Mouse (Mus musculus) forebrain, embryonic 15.5 days (tissue): ENCODE measurements around the gene Hnrnpul2. TPM values are rescaled to one million over a fixed set of nuclear protein-coding genes. Genes with fewer than 3 reads are reported as not detected.
A peak's percentile ranks its signal among the peaks of the same experiment; 100 is the strongest.
"Not testable (repeated sequence)": the region's sequence is repeated elsewhere in the genome, so short reads cannot be mapped to it uniquely, and the experiment has no call there.

Experiments
- ATAC-seq: fragments of 200-750 bp; cut with Nextera tagmentation; replicated peaks from 2 replicates; pipeline ENCODE4 v1.8.0; 2017; ENCODE audit warnings: mild to moderate bottlenecking, moderate TSS enrichment, moderate library complexity
- H3K27ac ChIP-seq: fragments of 300-500 bp; sonication (generic); replicated peaks from 2 replicates; pipeline ENCODE4 v1.5.1; 2015; ENCODE audit warnings: mild to moderate bottlenecking, inconsistent platforms
- H3K27me3 ChIP-seq: fragments of 300-500 bp; sonication (generic); 2 replicates; pipeline ENCODE4 v1.6.1; 2015; ENCODE audit warnings: inconsistent platforms
- H3K36me3 ChIP-seq: fragments of 300-500 bp; sonication (generic); 2 replicates; pipeline ENCODE4 v1.6.1; 2015; ENCODE audit warnings: mild to moderate bottlenecking, inconsistent platforms
- H3K4me1 ChIP-seq: fragments of 300-500 bp; sonication (generic); 2 replicates; pipeline ENCODE4 v1.6.1; 2015; ENCODE audit warnings: inconsistent platforms
- H3K4me2 ChIP-seq: fragments of 300-500 bp; sonication (generic); replicated peaks from 2 replicates; pipeline ENCODE4 v1.6.1; 2015; ENCODE audit warnings: mild to moderate bottlenecking, inconsistent platforms
- H3K4me3 ChIP-seq: fragments of 300-500 bp; sonication (generic); 2 replicates; pipeline ENCODE4 v1.5.1; 2015; ENCODE audit warnings: mild to moderate bottlenecking, inconsistent platforms
- H3K9ac ChIP-seq: fragments of 300-500 bp; sonication (generic); replicated peaks from 2 replicates; pipeline ENCODE4 v1.6.1; 2015; ENCODE audit warnings: mild to moderate bottlenecking, inconsistent platforms
- H3K9me3 ChIP-seq: fragments of 300-500 bp; sonication (generic); 2 replicates; pipeline ENCODE4 v1.6.1; 2016; ENCODE audit warnings: inconsistent platforms
- WGBS: fragments of 180-500 bp; shearing (Covaris S2); methylation state at CpG from one replicate; pipeline ENCODE4 v1.1.7; 2015; ENCODE audit warnings: mixed read lengths; 5-methylcytosine and 5-hydroxymethylcytosine counted together
- polyA plus RNA-seq: library from polyadenylated mRNA; unstranded; fragments of >200 nt; fragmentation: Nextera tagmentation; extraction: Ambion mirVana; gene quantifications from 2 replicates; pipeline ENCODE4 v1.2.1, GENCODE M21; 2015

Hnrnpul2 gene
- polyA plus RNA-seq, 1 experiment from 2014 or later = 6.1 TPM

DNA sequence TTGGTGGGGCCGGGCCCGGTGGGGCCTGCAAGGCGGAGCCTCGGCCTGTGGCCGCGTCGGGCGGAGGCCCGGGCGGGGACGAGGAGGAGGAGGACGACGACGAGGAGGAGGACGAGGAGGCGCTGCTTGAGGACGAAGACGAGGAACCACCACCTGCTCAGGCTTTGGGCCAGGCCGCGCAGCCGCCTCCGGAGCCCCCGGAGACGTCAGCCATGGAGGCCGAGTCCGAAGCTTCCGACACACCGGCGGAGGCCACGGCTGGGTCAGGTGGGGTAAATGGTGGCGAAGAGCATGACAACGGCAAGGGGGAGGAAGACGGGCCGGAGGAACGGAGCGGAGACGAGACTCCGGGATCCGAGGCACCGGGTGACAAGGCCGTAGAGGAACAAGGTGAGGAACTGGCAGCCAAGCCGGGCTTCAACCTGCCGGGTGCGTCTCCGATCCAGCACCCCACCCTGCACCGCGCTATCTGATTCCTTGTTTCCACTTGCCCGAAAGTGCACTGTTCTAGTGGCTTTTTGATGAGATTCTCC is 680 bp downstream of the Hnrnpul2 start:
- H3K4me2 ChIP-seq = peak overlapping the region; percentile 89
- H3K27ac ChIP-seq = peak overlapping the region; percentile 98
- peak; percentile 17 for ATAC-seq
- H3K4me3 ChIP-seq = peak overlapping the region; percentile 74
- no peaks in the 10 kb centered on the region for H3K27me3 ChIP-seq
- under 1% methylated on average over 48 of the region's 48 CpGs for WGBS
- peak overlapping the region; percentile 76 for H3K9ac ChIP-seq
- H3K36me3 ChIP-seq = peaks cover 30% of the 10 kb centered on the region
- H3K4me1 ChIP-seq = peaks cover 56% of the 10 kb centered on the region
- no peaks in the 10 kb centered on the region for H3K9me3 ChIP-seq

GRCm38 (mm10) chr19:8821146-8821545 is 1.3 kb downstream of the Hnrnpul2 start:
- H3K36me3 ChIP-seq = peaks cover 36% of the 10 kb centered on the region
- no peaks in the 10 kb centered on the region for H3K9me3 ChIP-seq
- peak overlapping the region; percentile 89 for H3K4me2 ChIP-seq
- H3K4me3 ChIP-seq = peak overlapping the region; percentile 74
- no peak for ATAC-seq
- peaks cover 49% of the 10 kb centered on the region for H3K4me1 ChIP-seq
- no peaks in the 10 kb centered on the region for H3K27me3 ChIP-seq
- H3K27ac ChIP-seq = 0 out of 2 replicates have a peak overlapping the region, but pooled peaks have one; percentile 98
- under 1% methylated on average over 7 of the region's 7 CpGs for WGBS
- H3K9ac ChIP-seq = peak overlapping the region; percentile 76

GRCm38 (mm10) chr19:8822696-8823095 is 2.9 kb downstream of the Hnrnpul2 start:
- Histone ChIP-seq H3K9me3 (no peaks in the 10 kb centered on the region), H3K36me3 (peaks cover 49% of the 10 kb centered on the region)
- WGBS = 69% methylated on average over 8 of the region's 8 CpGs

GRCm38 (mm10) chr19:8829660-8830059 is 9.8 kb downstream of the Hnrnpul2 start, which contains the start of gene AC129217.1:
TSS of gene AC129217.1 (plus strand) at chr19:8829773.
- 86% methylated on average over 8 of the region's 8 CpGs for WGBS
- Histone ChIP-seq H3K36me3 (peaks cover 97% of the 10 kb centered on the region), H3K27ac (0 out of 2 replicates have a peak within 1 kb of the TSS, but pooled peaks have one; percentile 17), H3K27me3 (no peaks in the 10 kb centered on the region), H3K9me3 (no peaks in the 10 kb centered on the region), H3K4me3 (no peak within 1 kb of the TSS), H3K4me1 (no peaks in the 10 kb centered on the region), H3K4me2 (no peak within 1 kb of the TSS), H3K9ac (no peak within 1 kb of the TSS)
- ATAC-seq = no peak

More at GRCm38 (mm10) chr19:8822696-8823095, 2.9 kb downstream of the Hnrnpul2 start:
- Histone ChIP-seq H3K27ac (no peak overlapping the region), H3K9ac (peak overlapping the region; percentile 76), H3K4me1 (peaks cover 34% of the 10 kb centered on the region), H3K27me3 (no peaks in the 10 kb centered on the region), H3K4me2 (peak overlapping the region; percentile 89), H3K4me3 (peak overlapping the region; percentile 74)
- ATAC-seq = no peak

GRCm38 (mm10) chr19:8830664-8831063 is 10.9 kb downstream of the Hnrnpul2 start:
- no peaks in the 10 kb centered on the region for H3K9me3 ChIP-seq
- ATAC-seq = 0 out of 2 replicates have a peak, but pooled peaks have one; percentile 32
- H3K9ac ChIP-seq = no peak overlapping the region
- no peak overlapping the region for H3K4me3 ChIP-seq
- H3K4me2 ChIP-seq = no peak overlapping the region
- H3K27ac ChIP-seq = 0 out of 2 replicates have a peak overlapping the region, but pooled peaks have one; percentile 17
- 80% methylated on average over 8 of the region's 8 CpGs for WGBS
- H3K4me1 ChIP-seq = no peaks in the 10 kb centered on the region
- H3K36me3 ChIP-seq = peaks cover 94% of the 10 kb centered on the region
- no peaks in the 10 kb centered on the region for H3K27me3 ChIP-seq

- 75% methylated on average over 11 of the region's 11 CpGs for WGBS
These were observed 11.5 kb downstream of the Hnrnpul2 start for GRCm38 (mm10) chr19:8831262-8831661.

GRCm38 (mm10) chr19:8832971-8833370 is 13.2 kb downstream of the Hnrnpul2 start:
- Histone ChIP-seq H3K4me1 (no peaks in the 10 kb centered on the region), H3K27ac (no peak overlapping the region), H3K4me2 (no peak overlapping the region), H3K36me3 (peaks cover 78% of the 10 kb centered on the region), H3K27me3 (no peaks in the 10 kb centered on the region), H3K9ac (no peak overlapping the region), H3K4me3 (no peak overlapping the region), H3K9me3 (no peaks in the 10 kb centered on the region)
- WGBS = 88% methylated on average over 4 of the region's 4 CpGs
- no peak for ATAC-seq

More at GRCm38 (mm10) chr19:8831262-8831661, 11.5 kb downstream of the Hnrnpul2 start:
- H3K4me2 ChIP-seq = no peak overlapping the region
- ATAC-seq = no peak
- no peaks in the 10 kb centered on the region for H3K9me3 ChIP-seq
- H3K27ac ChIP-seq = no peak overlapping the region; the same call in 1 of the 2 replicates
- H3K27me3 ChIP-seq = no peaks in the 10 kb centered on the region
- H3K36me3 ChIP-seq = peaks cover 94% of the 10 kb centered on the region
- H3K9ac ChIP-seq = no peak overlapping the region
- no peaks in the 10 kb centered on the region for H3K4me1 ChIP-seq
- H3K4me3 ChIP-seq = no peak overlapping the region

GRCm38 (mm10) chr19:8836327-8836726 is 16.5 kb downstream of the Hnrnpul2 start:
- 97% methylated on average over 10 of the region's 10 CpGs for WGBS
- not testable (repeated sequence) for H3K9ac ChIP-seq, H3K4me3 ChIP-seq

DNA sequence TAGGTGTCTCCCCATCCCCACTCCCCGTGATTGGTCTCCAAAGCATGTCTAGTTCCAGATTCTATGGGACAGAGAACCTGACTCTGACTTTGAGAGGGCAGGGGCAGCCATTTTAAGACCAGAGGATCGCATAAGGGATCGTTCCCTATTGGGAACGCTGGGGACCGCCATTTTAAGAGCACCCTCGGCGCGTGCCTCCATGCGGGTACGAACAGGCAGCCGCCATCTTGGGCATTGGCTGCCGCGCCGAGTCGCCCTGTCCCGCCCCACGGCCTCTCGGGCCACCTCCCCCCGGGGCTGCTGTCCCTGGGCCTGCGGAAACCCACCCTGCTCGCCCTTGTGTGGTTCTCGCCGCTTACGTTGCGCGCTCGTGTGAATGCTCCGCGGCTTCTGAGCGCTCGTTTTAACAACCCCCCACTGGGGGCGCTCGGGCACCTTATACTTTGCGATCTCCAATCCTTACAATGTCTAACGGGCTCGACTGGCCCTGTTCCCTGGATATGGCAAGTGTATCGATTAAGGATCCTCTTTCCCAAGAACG is 17.5 kb downstream of the Hnrnpul2 start, which contains the start of gene Bscl2:
Gene Bscl2 (plus strand): TSS at position 217 of the 541 bp plus-strand sequence.
- ATAC-seq = peak; percentile 71
- Histone ChIP-seq H3K27me3 (no peaks in the 10 kb centered on the region), H3K27ac (peak within 1 kb of the TSS; percentile 98), H3K4me1 (peaks cover 25% of the 10 kb centered on the region), H3K4me3 (peak within 1 kb of the TSS; percentile 60), H3K9me3 (no peaks in the 10 kb centered on the region), H3K4me2 (peak within 1 kb of the TSS; percentile 71), H3K36me3 (peaks cover 40% of the 10 kb centered on the region), H3K9ac (peak within 1 kb of the TSS; percentile 75)
- WGBS = under 1% methylated on average over 38 of the region's 38 CpGs

More at GRCm38 (mm10) chr19:8836327-8836726, 16.5 kb downstream of the Hnrnpul2 start:
- Histone ChIP-seq H3K27ac (peak overlapping the region; percentile 98; the same call in 1 of the 2 replicates), H3K4me2 (peak overlapping the region; percentile 71; the same call in 1 of the 2 replicates), H3K36me3 (peaks cover 44% of the 10 kb centered on the region), H3K4me1 (peaks cover 23% of the 10 kb centered on the region)
- not testable (repeated sequence) for H3K9me3 ChIP-seq, H3K27me3 ChIP-seq, ATAC-seq

- WGBS = 8% methylated on average over 15 of the region's 15 CpGs
- Histone ChIP-seq H3K9me3 (no peaks in the 10 kb centered on the region), H3K36me3 (peaks cover 37% of the 10 kb centered on the region), H3K9ac (peak overlapping the region; percentile 75), H3K4me1 (peaks cover 25% of the 10 kb centered on the region), H3K27ac (peak overlapping the region; percentile 98), H3K27me3 (no peaks in the 10 kb centered on the region), H3K4me2 (peak overlapping the region; percentile 71), H3K4me3 (peak overlapping the region; percentile 60)
- peak; percentile 5; the same call in 1 of the 2 replicates for ATAC-seq
These were observed 18.4 kb downstream of the Hnrnpul2 start for GRCm38 (mm10) chr19:8838041-8838730.

- Histone ChIP-seq H3K4me3 (peak within 1 kb of the TSS; percentile 60), H3K9ac (peak within 1 kb of the TSS; percentile 75), H3K27ac (peak within 1 kb of the TSS; percentile 98), H3K4me1 (peaks cover 25% of the 10 kb centered on the region), H3K36me3 (peaks cover 26% of the 10 kb centered on the region), H3K9me3 (no peaks in the 10 kb centered on the region), H3K4me2 (peak within 1 kb of the TSS; percentile 71), H3K27me3 (no peaks in the 10 kb centered on the region)
- WGBS = 27% methylated on average over 11 of the region's 11 CpGs
- ATAC-seq = peak; percentile 85
These were observed 19.5 kb downstream of the Hnrnpul2 start, which contains the start of gene Gng3 for GRCm38 (mm10) chr19:8839103-8839907. TSS of gene Gng3 (minus strand) at chr19:8839194.
